Comparison of ENCODE assay signal across 9 mouse cellular contexts in the genomic region with DNA sequence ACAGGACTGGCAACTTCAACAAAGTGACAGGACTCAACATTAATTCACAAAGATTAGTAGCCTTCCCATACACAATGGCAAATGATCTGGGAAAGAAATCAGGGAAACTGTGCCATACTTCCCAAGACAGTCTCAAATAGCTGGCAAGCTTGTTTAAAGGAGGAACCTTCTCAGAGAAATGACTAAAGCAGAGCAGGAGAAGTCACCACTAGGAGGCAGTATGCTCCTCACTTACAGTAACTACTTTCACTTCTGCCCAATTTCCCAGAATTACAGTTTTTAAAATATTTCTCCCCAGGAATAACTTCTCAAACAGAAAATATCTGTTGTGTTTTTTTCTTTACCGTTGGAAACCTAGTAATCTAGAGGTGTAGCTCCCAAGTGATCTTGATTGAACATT. TPM values are rescaled to one million over a fixed set of nuclear protein-coding genes. Genes with fewer than 3 reads are reported as not detected.
DNase-seq lines count a peak whose midpoint lies in the region; ATAC-seq lines count a peak whose summit lies in the region.
"Had no signal": no experiment of that assay in that cellular context is flagged by ENCODE, and none has a peak within 500 bp of the region (broad histone marks: within the 10 kb centered on the region; RNA-seq: fewer than 3 reads in every experiment).

No protein-coding gene starts in this region.

- 50% methylated on average over 1 of the region's 1 CpGs for WGBS in heart, embryonic 10.5 days

- intact Hi-C loops in left cerebral cortex, postnatal 10 days (cut with DNase I): loop anchor here (5.0 kb wide), 1 partner anchor 336 kb away; no protein-coding TSS in a partner anchor

- H3K36me3 ChIP-seq in heart, embryonic 10.5 days: no peaks in the 10 kb centered on the region
- H3K36me3 ChIP-seq: limb, embryonic 12.5 days had no signal

- H3K27me3 ChIP-seq in heart, embryonic 10.5 days (ENCODE audit: insufficient read depth, poor library complexity, severe bottlenecking): no peaks in the 10 kb centered on the region
- H3K27me3 ChIP-seq: limb, embryonic 12.5 days had no signal

- H3K4me3 ChIP-seq in heart, embryonic 10.5 days: no peak overlapping the region
- H3K4me3 ChIP-seq: limb, embryonic 12.5 days had no signal

- ATAC-seq in frontal cortex, adult (ENCODE audit: low TSS enrichment): no peak

- peaks cover 5% of the 10 kb centered on the region for H3K4me1 ChIP-seq in heart, embryonic 10.5 days
- H3K4me1 ChIP-seq: limb, embryonic 12.5 days had no signal

- H3K9me3 ChIP-seq in heart, embryonic 10.5 days: no peaks in the 10 kb centered on the region

- no peak overlapping the region for H3K27ac ChIP-seq in heart, embryonic 10.5 days
- H3K27ac ChIP-seq: limb, embryonic 12.5 days had no signal

- peak; percentile 73 for DNase-seq in heart, adult 8-10 months (ENCODE audit: low spot score)
- DNase-seq in heart, embryonic 10.5 days (ENCODE audit: low spot score): no peak
- peak; percentile 41 for DNase-seq in urinary bladder, postnatal 14 days (ENCODE audit: low spot score)
- DNase-seq in urinary bladder, adult 18-20 months (ENCODE audit: low spot score in 2 of 2): no peak
- DNase-seq in cerebellum, adult 9-11 months: peak; percentile 3
- DNase-seq in left cerebral cortex, postnatal 10 days (ENCODE audit: extremely low spot score in 1 of 2, low spot score in 2 of 2): peak; percentile 27 to 28
- DNase-seq in thymus, postnatal 14 days: peak; percentile 79

RNA-seq across cellular contexts. Expression of gene Abcg3, which starts 4.2 kb away (rescaled TPM):
- under 1 TPM; 0.09 to 0.35 (median 0.22) TPM for total RNA-seq in heart, adult 8-10 months (2022)
- 0.36 and 0.49 TPM in 2 replicates for polyA plus RNA-seq in heart, embryonic 10.5 days (2016; fragmentation: Nextera tagmentation; extraction: Ambion mirVana)
- total RNA-seq in left cerebral cortex, postnatal 10 days (2021): under 1 TPM in 1 of 2 experiments, not detected in 1; 0.12 TPM

Comparison
In these comparisons a context has a peak if more than half of its experiments do, and no peak if none do; other contexts are left out.
1. DNase-seq: peak in heart, adult 8-10 months (single experiment), urinary bladder, postnatal 14 days (single experiment), cerebellum, adult 9-11 months (single experiment), left cerebral cortex, postnatal 10 days (2 of 2) and thymus, postnatal 14 days (single experiment); none in heart, embryonic 10.5 days (single experiment) and urinary bladder, adult 18-20 months (0 of 2).